Mouse (Mus musculus) heart, adult 2 months (tissue): Measurements from ENCODE around the gene Habp4. TPM values are rescaled to one million over a fixed set of nuclear protein-coding genes. Genes with fewer than 3 reads are reported as not detected.

Experiments used
- DNase-seq, 2 experiments: peaks; one replicate each; pipeline ENCODE4 v3.0.0; 2021
- H3K27ac ChIP-seq: fragments of 200-600 bp; 2 replicates; pipeline ENCODE4 v1.8.1; 2022
- H3K27me3 ChIP-seq: fragments of 200-500 bp; 2 replicates; pipeline ENCODE4 v1.6.1; 2012; ENCODE audit warnings: mild to moderate bottlenecking, low read length, inconsistent platforms, mixed read lengths; ENCODE audit not compliant: control insufficient read depth, insufficient read depth
- H3K36me3 ChIP-seq: fragments of 200-500 bp; 2 replicates; pipeline ENCODE4 v1.6.1; 2012; ENCODE audit warnings: low read length, inconsistent platforms; ENCODE audit not compliant: control insufficient read depth, insufficient read depth
- H3K4me1 ChIP-seq: fragments of 200-500 bp; 2 replicates; pipeline ENCODE4 v1.6.1; 2011; ENCODE audit warnings: low read length; ENCODE audit not compliant: control insufficient read depth, insufficient read depth
- H3K4me3 ChIP-seq: fragments of 200-600 bp; 2 replicates; pipeline ENCODE4 v1.8.1; 2022
- H3K79me2 ChIP-seq: fragments of 200-500 bp; replicated peaks from 2 replicates; pipeline ENCODE4 v1.6.1; 2012; ENCODE audit warnings: mild to moderate bottlenecking, inconsistent platforms, low read length, moderate library complexity, mixed read lengths; ENCODE audit not compliant: control insufficient read depth, insufficient read depth
- H3K9ac ChIP-seq: fragments of 200-500 bp; 2 replicates; pipeline ENCODE4 v1.6.1; 2012; ENCODE audit warnings: low read depth, mild to moderate bottlenecking, control low read depth, inconsistent platforms, low read length, mixed read lengths
- CTCF ChIP-seq: fragments of 200-600 bp; IDR thresholded peaks from 2 replicates; pipeline ENCODE4 v1.8.1; 2022; ENCODE audit warnings: antibody characterized with exemption, mild to moderate bottlenecking, moderate library complexity
- EP300 ChIP-seq: fragments of 200-500 bp; IDR thresholded peaks from 2 replicates; pipeline ENCODE4 v1.6.1; 2011; ENCODE audit warnings: low read depth, low read length, control low read depth; ENCODE audit not compliant: insufficient read depth
- POLR2A ChIP-seq: fragments of 200-500 bp; IDR thresholded peaks from 2 replicates; pipeline ENCODE4 v1.6.1; 2011; ENCODE audit warnings: mild to moderate bottlenecking, low read depth, low read length, control low read depth; ENCODE audit not compliant: insufficient read depth
- WGBS: fragments of 180-500 bp; shearing (Covaris S2); methylation state at CpG from one replicate; pipeline ENCODE4 v1.1.7; 2018; 5-methylcytosine and 5-hydroxymethylcytosine counted together
- intact Hi-C: fragments of 180-260 bp; cut with DNase I; formaldehyde crosslinking; loops from one replicate; pipeline ENCODE4 v1.15.1; 2025
- polyA plus RNA-seq: library from polyadenylated mRNA; depleted of rRNA; stranded (reverse); fragments of >200 nt; gene quantifications from 2 replicates; pipeline ENCODE4 v1.2.3, GENCODE M21; 2012
- total RNA-seq, 2 experiments: library from RNA; stranded (reverse); gene quantifications; 2 replicates each; pipeline ENCODE4 v1.2.3; 2021

The Habp4 gene
- total and polyA plus RNA-seq, 3 experiments = 29.3 to 48.2 (median 47.7) TPM

DNA sequence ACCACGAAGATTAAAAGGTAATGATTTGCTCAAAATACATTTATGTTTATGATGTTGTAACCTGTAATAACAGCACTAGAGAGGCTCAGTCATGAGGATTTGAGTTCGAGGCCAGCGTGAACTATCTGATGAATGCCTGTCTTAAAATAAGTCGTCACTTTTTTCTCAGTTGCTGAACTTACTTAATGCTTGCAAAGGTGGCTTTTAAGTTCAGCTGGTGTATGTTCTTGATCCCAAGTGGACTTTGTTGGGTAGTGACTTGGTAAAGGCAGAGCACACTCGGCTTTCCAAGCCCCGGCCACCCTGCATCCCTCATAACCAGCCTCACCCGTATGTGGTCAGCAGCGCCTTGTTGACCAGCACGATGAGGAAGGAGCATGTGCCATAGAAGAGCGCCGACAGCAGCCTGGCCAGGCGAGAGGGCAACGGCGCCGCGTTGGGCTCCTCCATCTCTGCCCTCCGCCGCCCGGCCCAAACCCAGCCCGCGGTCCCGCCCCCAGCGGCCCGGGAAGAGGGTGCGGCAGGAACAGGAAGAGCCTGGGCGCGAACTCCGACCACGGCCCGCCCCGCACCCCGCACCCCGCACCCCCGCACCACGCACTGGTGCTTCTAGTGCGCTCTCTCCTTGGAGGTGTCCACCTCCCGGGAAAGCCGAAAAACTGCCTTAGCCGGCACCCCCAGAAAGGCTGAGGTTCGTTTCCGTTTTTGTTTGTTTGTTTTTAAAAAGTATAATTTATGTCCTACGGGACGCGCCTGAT lies 32.6 kb upstream of the Habp4 start, which contains the start of gene Slc35d2:
TSS of gene Slc35d2 (minus strand) at position 511 of the 758 bp plus-strand sequence.
- peak within 1 kb of the TSS; percentile 89 for H3K27ac ChIP-seq
- peak within 1 kb of the TSS; percentile 86 for H3K9ac ChIP-seq
- intact Hi-C loops = loop anchor here (1.0 kb wide), 1 partner anchor 29 kb away; no protein-coding TSS in a partner anchor
- peak; percentile 87 to 88 for DNase-seq
- peak within 1 kb of the TSS; percentile 72 for H3K4me3 ChIP-seq
- no peaks in the 10 kb centered on the region; the same call in 1 of the 2 replicates for H3K36me3 ChIP-seq
- TF ChIP-seq EP300 (no peak), POLR2A (peak; percentile 73)
- WGBS = 5% methylated on average over 42 of the region's 44 CpGs
- H3K27me3 ChIP-seq = no peaks in the 10 kb centered on the region
- peaks cover 2% of the 10 kb centered on the region; the same call in 1 of the 2 replicates for H3K4me1 ChIP-seq
- H3K79me2 ChIP-seq = no peaks in the 10 kb centered on the region

DNA sequence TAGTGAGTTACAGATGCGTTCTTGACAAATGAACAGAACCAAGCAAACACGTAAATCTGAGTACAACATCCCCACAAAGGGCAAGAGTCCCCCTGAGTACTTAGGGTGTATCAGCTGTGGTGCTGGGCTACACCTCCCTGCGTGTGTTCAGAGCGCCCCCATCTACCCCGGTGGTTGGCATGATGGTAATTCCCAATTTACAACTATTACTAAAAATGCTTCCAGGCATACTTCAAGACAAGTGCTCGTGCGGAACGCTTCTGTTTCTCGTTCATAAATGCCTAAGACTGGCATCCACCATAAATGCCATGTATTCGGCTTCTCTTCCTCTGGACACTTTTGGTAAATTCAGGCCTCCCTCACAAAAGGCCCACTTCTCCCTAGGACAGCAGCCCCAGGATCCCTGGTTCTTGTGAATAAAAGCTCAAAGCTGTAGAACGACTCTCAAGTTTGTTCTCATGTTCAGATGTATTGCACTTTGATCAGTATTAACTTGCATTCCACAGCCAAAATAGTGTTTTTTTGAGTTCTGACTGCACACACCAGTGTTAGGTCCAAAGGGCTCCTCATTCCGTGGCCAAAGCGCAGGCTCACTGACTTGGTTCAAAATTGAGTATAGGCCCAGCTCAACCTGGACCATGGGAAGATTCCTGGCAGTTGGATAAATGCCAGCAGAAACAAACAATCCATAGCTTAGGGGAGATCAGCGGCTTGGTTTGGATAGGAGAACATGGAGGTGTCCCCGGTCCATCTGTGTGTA lies 31.8 kb upstream of the Habp4 start:
- H3K4me1 ChIP-seq = peaks cover 2% of the 10 kb centered on the region; the same call in 1 of the 2 replicates
- peak overlapping the region; percentile 86 for H3K9ac ChIP-seq
- H3K36me3 ChIP-seq = no peaks in the 10 kb centered on the region; the same call in 1 of the 2 replicates
- WGBS = 33% methylated on average over 15 of the region's 15 CpGs
- H3K79me2 ChIP-seq = no peaks in the 10 kb centered on the region
- TF ChIP-seq POLR2A (no peak), CTCF (peak; percentile 52), EP300 (no peak)
- peak; percentile 60 to 66 for DNase-seq
- intact Hi-C loops = loop anchor here (1.0 to 2.0 kb wide), 2 partner anchors 21 to 29 kb away; no protein-coding TSS in a partner anchor
- H3K27me3 ChIP-seq = no peaks in the 10 kb centered on the region
- H3K4me3 ChIP-seq = peak overlapping the region; percentile 72
- H3K27ac ChIP-seq = peak overlapping the region; percentile 89

DNA sequence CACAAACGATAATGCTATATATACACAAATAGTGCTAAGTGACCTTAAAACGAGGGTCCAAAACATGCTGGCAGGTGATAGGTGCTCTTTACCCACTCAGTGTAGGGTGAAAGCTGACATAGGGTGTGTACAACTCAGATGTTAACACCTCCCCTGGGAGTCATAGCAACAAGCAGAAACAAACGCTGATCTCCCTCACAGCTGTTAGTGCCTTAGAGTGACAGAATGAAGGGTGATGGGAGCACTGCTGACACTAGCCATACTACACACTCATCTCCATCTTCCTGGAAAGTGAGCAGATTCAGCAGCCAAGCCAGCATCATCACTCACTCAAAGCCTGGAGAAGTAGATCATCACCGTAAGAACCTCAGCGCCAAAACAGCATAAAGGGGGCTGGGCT lies 11.5 kb upstream of the Habp4 start:
- no peak overlapping the region for H3K27ac ChIP-seq
- no peaks in the 10 kb centered on the region for H3K27me3 ChIP-seq
- no peak overlapping the region for H3K9ac ChIP-seq
- intact Hi-C loops = loop anchor here (2.0 to 10.0 kb wide), 3 partner anchors 19 to 1185 kb away; partner anchors contain the start of genes 2010111I01Rik and Ercc6l2
- no peak for DNase-seq
- TF ChIP-seq POLR2A (no peak), EP300 (no peak), CTCF (no peak)
- peaks cover 2% of the 10 kb centered on the region; the same call in 1 of the 2 replicates for H3K79me2 ChIP-seq
- H3K36me3 ChIP-seq = no peaks in the 10 kb centered on the region; the same call in none of the 2 replicates
- no peaks in the 10 kb centered on the region; the same call in 1 of the 2 replicates for H3K4me1 ChIP-seq
- no peak overlapping the region for H3K4me3 ChIP-seq
- 40% methylated on average over 5 of the region's 5 CpGs for whole genome bisulfite sequencing

DNA sequence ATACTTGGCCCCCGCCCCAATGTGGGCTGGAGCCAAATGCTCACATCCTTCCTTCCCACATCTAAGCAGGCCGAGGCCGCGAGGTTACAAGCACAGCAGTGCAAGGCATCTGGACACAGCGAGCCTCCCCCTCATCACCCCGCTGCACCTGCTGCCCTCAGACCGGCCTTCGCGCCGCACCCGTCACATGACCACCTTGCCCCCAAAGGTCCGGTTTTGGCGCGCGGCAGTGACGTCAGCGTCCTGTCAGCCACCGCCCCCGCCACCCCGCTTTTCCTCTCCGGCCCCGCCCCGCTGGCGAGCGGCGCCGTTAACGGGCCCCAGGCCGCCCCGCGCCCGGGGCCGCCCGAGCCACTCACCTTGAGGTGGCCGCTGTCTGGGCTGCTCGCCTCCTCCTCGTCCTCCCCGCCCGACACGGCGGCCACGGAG lies 9.4 kb upstream of the Habp4 start:
- TF ChIP-seq CTCF (no peak), POLR2A (peak; percentile 73), EP300 (0 out of 2 replicates have a peak, but pooled peaks have one; percentile 55)
- peak overlapping the region; percentile 58 for H3K9ac ChIP-seq
- peak overlapping the region; percentile 90 for H3K4me3 ChIP-seq
- H3K27ac ChIP-seq = peak overlapping the region; percentile 58
- peaks cover 2% of the 10 kb centered on the region; the same call in 1 of the 2 replicates for H3K79me2 ChIP-seq
- no peaks in the 10 kb centered on the region; the same call in 1 of the 2 replicates for H3K4me1 ChIP-seq
- peak; percentile 90 for DNase-seq
- under 1% methylated on average over 42 of the region's 42 CpGs for WGBS
- no peaks in the 10 kb centered on the region for H3K27me3 ChIP-seq
- intact Hi-C loops = loop anchor here (10.0 kb wide), 2 partner anchors 337 to 1187 kb away; partner anchors contain the start of genes 2010111I01Rik and Ercc6l2
- no peaks in the 10 kb centered on the region; the same call in none of the 2 replicates for H3K36me3 ChIP-seq

DNA sequence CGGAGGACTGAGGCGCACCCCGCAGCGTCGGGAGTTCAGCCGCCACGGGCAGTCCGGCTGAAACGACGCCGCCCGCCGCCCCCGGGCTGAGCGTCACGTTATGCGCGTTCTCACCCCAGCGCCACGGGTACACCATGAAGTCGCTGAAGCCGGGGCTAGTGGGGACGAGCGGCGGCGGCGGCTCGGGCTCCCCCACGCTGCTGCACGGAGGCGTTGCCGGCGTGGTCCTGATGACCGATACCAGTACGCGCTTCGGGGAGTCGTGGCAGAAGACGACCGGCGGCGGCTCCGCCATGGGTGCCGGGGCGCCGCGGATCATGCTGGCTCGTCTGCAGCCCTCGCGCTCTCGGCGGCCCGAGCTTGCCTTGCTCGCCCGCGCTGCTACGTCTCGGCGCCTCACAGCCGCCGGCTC lies 8.9 kb upstream of the Habp4 start:
- Histone ChIP-seq H3K27me3 (no peaks in the 10 kb centered on the region), H3K9ac (peak overlapping the region; percentile 58), H3K36me3 (no peaks in the 10 kb centered on the region; the same call in none of the 2 replicates), H3K4me3 (peak overlapping the region; percentile 90), H3K4me1 (no peaks in the 10 kb centered on the region; the same call in 1 of the 2 replicates), H3K27ac (peak overlapping the region; percentile 58), H3K79me2 (no peaks in the 10 kb centered on the region)
- intact Hi-C loops = loop anchor here (1.0 to 10.0 kb wide), 3 partner anchors 9 to 1188 kb away; partner anchors contain the start of genes 2010111I01Rik, Ercc6l2 and Habp4
- no peak for DNase-seq
- WGBS = under 1% methylated on average over 61 of the region's 61 CpGs
- peak; percentile 17; the same call in 1 of the 2 replicates for TF ChIP-seq CTCF
- no peak for TF ChIP-seq EP300
- no peak for TF ChIP-seq POLR2A
